Mouse (Mus musculus): ENCODE results near the gene Trmt10a.

- TF ChIP-seq CTCF (IDR thresholded peaks at IDR 0.05; ENCODE audit: low read depth, low read length) = no peak
- no peak for TF ChIP-seq POLR2AphosphoS5 (IDR thresholded peaks at IDR 0.05; ENCODE audit: insufficient replicate concordance, low read depth, low read length)
- no peak for TF ChIP-seq TAL1 (conservative IDR thresholded peaks at IDR 0.05; ENCODE audit: low read depth, low read length)
- no peak for TF ChIP-seq GATA1 (IDR thresholded peaks at IDR 0.05; ENCODE audit: borderline replicate concordance, low read length)
- no peak for TF ChIP-seq GATA2 (IDR thresholded peaks at IDR 0.05; ENCODE audit: borderline replicate concordance, low read depth, low read length)
These were observed at the start of gene Trmt10a for GRCm38 (mm10) chr3:138143315-138144059.
